In the genomic region with DNA sequence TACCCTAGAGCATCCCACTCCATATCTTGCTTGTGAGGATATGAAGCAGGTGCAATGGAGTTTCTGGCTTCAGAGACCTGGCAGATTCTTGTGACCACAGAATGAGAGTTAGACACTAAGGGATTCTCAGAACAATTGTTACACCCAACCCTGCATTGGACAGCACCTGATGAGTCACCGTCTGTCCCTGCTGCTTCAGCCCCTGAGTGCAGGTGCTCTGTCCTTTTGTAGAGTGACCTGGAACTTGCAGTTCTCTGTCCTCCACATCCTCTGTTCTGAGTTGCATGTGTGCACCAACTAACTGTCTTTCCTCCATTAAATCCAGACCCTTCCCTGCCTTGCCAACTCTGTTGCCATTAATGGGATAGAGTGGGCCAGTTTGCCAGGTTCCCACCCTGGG, we compare ENCODE assay signal across 8 mouse cellular contexts.
"Had no signal": no experiment of that assay in that cellular context is flagged by ENCODE, and none has a peak within 500 bp of the region (broad histone marks: within the 10 kb centered on the region; RNA-seq: fewer than 3 reads in every experiment).

No protein-coding gene starts in this region.

- DNase-seq: kidney, adult 9 months; kidney, postnatal 4 days; left cerebral cortex, postnatal 4 days; lung, adult 2 months; lung, postnatal 36 days; right cerebral cortex, postnatal 14 days; thymus, adult 18-20 months; thymus, postnatal 14 days had no signal
